Mouse (Mus musculus) limb, embryonic 12.5 days (tissue): ENCODE data around the gene Adssl1. TPM values are rescaled to one million over a fixed set of nuclear protein-coding genes. Genes with fewer than 3 reads are reported as not detected.
A peak's percentile ranks its signal among the peaks of the same experiment; 100 is the strongest.

Source experiments
- ATAC-seq: fragments of 200-750 bp; cut with Nextera tagmentation; 2 replicates; pipeline ENCODE4 v1.8.0; 2017; ENCODE audit warnings: low read depth, moderate TSS enrichment; ENCODE audit not compliant: insufficient number of reproducible peaks, insufficient read depth, low FRiP score, low TSS enrichment
- H3K27ac ChIP-seq: fragments of 300-500 bp; sonication (generic); 2 replicates; pipeline ENCODE4 v1.5.1; 2016; ENCODE audit warnings: mild to moderate bottlenecking, moderate library complexity
- H3K27me3 ChIP-seq: fragments of 300-500 bp; sonication (generic); 2 replicates; pipeline ENCODE4 v1.6.1; 2016; ENCODE audit warnings: mild to moderate bottlenecking, moderate library complexity
- H3K36me3 ChIP-seq: fragments of 300-500 bp; sonication (generic); 2 replicates; pipeline ENCODE4 v1.6.1; 2016; ENCODE audit warnings: mild to moderate bottlenecking, moderate library complexity
- H3K4me1 ChIP-seq: fragments of 300-500 bp; sonication (generic); replicated peaks from 2 replicates; pipeline ENCODE4 v1.6.1; 2016
- H3K4me2 ChIP-seq: fragments of 300-500 bp; sonication (generic); 2 replicates; pipeline ENCODE4 v1.6.1; 2016; ENCODE audit warnings: mild to moderate bottlenecking, moderate library complexity
- H3K4me3 ChIP-seq: fragments of 300-500 bp; sonication (generic); replicated peaks from 2 replicates; pipeline ENCODE4 v1.5.1; 2016; ENCODE audit warnings: mild to moderate bottlenecking
- H3K9ac ChIP-seq: fragments of 300-500 bp; sonication (generic); replicated peaks from 2 replicates; pipeline ENCODE4 v1.6.1; 2016; ENCODE audit warnings: mild to moderate bottlenecking, moderate library complexity
- H3K9me3 ChIP-seq: fragments of 300-500 bp; sonication (generic); 2 replicates; pipeline ENCODE4 v1.6.1; 2016; ENCODE audit warnings: mild to moderate bottlenecking, moderate library complexity
- WGBS: fragments of 180-500 bp; shearing (Covaris S2); methylation state at CpG from one replicate; pipeline ENCODE4 v1.1.7; 2016; 5-methylcytosine and 5-hydroxymethylcytosine counted together
- polyA plus RNA-seq: library from polyadenylated mRNA; unstranded; fragments of >200 nt; fragmentation: Nextera tagmentation; extraction: Ambion mirVana; gene quantifications from 2 replicates; pipeline ENCODE4 v1.2.1, GENCODE M21; 2016

Gene Adssl1
- polyA plus RNA-seq, 1 experiment from 2014 or later: 10.0 TPM

- no peak for ATAC-seq
- H3K27me3 ChIP-seq: no peaks in the 10 kb centered on the region
- H3K4me3 ChIP-seq: peak overlapping the region; percentile 98; the same call in 1 of the 2 replicates
- peak overlapping the region; percentile 44; the same call in 1 of the 2 replicates for H3K9ac ChIP-seq
- peak overlapping the region; percentile 45; the same call in 1 of the 2 replicates for H3K27ac ChIP-seq
- peak overlapping the region; percentile 97 for H3K4me2 ChIP-seq
- peaks cover 51% of the 10 kb centered on the region for H3K36me3 ChIP-seq
- H3K4me1 ChIP-seq: peaks cover 41% of the 10 kb centered on the region
- 87% methylated on average over 7 of the region's 7 CpGs for WGBS
- no peaks in the 10 kb centered on the region for H3K9me3 ChIP-seq
Measured at GRCm38 (mm10) chr12:112671891-112672290, 52.0 kb downstream of the Adssl1 start.

DNA sequence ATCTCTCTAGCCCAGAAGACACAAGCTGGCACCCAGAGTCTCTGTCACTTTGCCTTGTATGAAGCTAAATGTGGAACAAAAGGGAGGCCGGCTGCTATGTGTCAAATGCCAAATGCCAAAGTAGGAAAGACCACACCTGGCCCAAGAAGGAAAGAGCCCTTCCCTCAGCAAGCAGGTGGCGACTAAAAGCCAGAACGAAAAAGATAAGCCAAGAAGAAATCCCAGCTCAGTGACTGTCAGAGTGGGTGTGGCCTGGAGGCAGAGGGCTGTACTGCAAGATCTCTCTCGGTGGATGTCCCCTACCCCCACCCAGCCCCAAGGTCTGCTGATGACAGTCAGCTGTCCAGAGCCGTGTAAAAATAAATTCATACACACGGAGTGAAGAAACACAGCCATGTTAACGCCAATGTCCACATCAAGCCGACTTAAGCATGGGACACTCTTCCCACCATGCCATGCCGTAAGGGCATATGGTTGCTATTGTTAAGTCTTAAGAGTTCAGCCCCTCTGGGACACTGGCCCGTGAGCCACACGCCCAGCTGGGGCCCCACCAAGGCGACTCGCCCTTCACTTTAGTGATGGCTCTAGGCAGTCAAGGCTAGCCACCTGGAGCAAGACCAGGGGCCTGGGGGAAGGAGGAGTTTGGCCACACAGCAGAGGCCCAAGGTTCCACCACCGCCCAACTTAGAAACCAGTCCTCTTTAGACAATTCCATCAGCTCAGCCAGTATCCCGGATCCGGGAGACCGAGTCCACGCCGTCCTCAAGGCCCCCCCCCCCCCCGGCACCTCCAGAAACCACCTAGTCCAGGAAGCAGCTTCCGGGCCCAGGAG is 53.1 kb downstream of the Adssl1 start:
- peaks cover 40% of the 10 kb centered on the region for H3K36me3 ChIP-seq
- ATAC-seq: no peak
- no peaks in the 10 kb centered on the region for H3K9me3 ChIP-seq
- peaks cover 44% of the 10 kb centered on the region for H3K4me1 ChIP-seq
- H3K27ac ChIP-seq: peak overlapping the region; percentile 95
- peak overlapping the region; percentile 98 for H3K4me3 ChIP-seq
- 11% methylated on average over 21 of the region's 21 CpGs for WGBS
- peak overlapping the region; percentile 98 for H3K9ac ChIP-seq
- peaks cover 10% of the 10 kb centered on the region for H3K27me3 ChIP-seq
- peak overlapping the region; percentile 97 for H3K4me2 ChIP-seq

GRCm38 (mm10) chr12:112673576-112674091 is 53.8 kb downstream of the Adssl1 start:
- Histone ChIP-seq H3K27ac (peak overlapping the region; percentile 95), H3K27me3 (peaks cover 17% of the 10 kb centered on the region), H3K4me1 (peaks cover 46% of the 10 kb centered on the region), H3K36me3 (peaks cover 33% of the 10 kb centered on the region), H3K9ac (peak overlapping the region; percentile 98), H3K4me2 (peak overlapping the region; percentile 97), H3K4me3 (peak overlapping the region; percentile 98), H3K9me3 (no peaks in the 10 kb centered on the region)
- under 1% methylated on average over 42 of the region's 68 CpGs for WGBS
- ATAC-seq: no peak

GRCm38 (mm10) chr12:112674132-112675011 is 54.5 kb downstream of the Adssl1 start, which contains the start of gene Akt1:
Gene Akt1 (minus strand): TSS chr12:112674884.
- peak within 1 kb of the TSS; percentile 98 for H3K4me3 ChIP-seq
- H3K9me3 ChIP-seq: no peaks in the 10 kb centered on the region
- peak within 1 kb of the TSS; percentile 95 for H3K27ac ChIP-seq
- H3K4me2 ChIP-seq: peak within 1 kb of the TSS; percentile 97
- H3K4me1 ChIP-seq: peaks cover 49% of the 10 kb centered on the region
- peak within 1 kb of the TSS; percentile 98 for H3K9ac ChIP-seq
- peaks cover 26% of the 10 kb centered on the region for H3K36me3 ChIP-seq
- H3K27me3 ChIP-seq: peaks cover 24% of the 10 kb centered on the region
- peak; percentile 8; the same call in 1 of the 2 replicates for ATAC-seq
- WGBS: under 1% methylated on average over 65 of the region's 70 CpGs

GRCm38 (mm10) chr12:112675245-112676035 is 55.6 kb downstream of the Adssl1 start:
- 14% methylated on average over 18 of the region's 18 CpGs for WGBS
- peaks cover 56% of the 10 kb centered on the region for H3K4me1 ChIP-seq

GRCm38 (mm10) chr12:112677076-112677475 is 57.2 kb downstream of the Adssl1 start:
- Histone ChIP-seq H3K4me3 (no peak overlapping the region), H3K27ac (no peak overlapping the region), H3K9ac (no peak overlapping the region), H3K4me2 (no peak overlapping the region), H3K9me3 (no peaks in the 10 kb centered on the region), H3K27me3 (peaks cover 51% of the 10 kb centered on the region), H3K36me3 (no peaks in the 10 kb centered on the region), H3K4me1 (peaks cover 40% of the 10 kb centered on the region)
- WGBS: 62% methylated on average over 5 of the region's 5 CpGs
- ATAC-seq: no peak

More at GRCm38 (mm10) chr12:112675245-112676035, 55.6 kb downstream of the Adssl1 start:
- no peaks in the 10 kb centered on the region for H3K9me3 ChIP-seq
- peak overlapping the region; percentile 97 for H3K4me2 ChIP-seq
- peaks cover 15% of the 10 kb centered on the region for H3K36me3 ChIP-seq
- ATAC-seq: peak; percentile 15; the same call in 1 of the 2 replicates
- peaks cover 35% of the 10 kb centered on the region for H3K27me3 ChIP-seq
- H3K9ac ChIP-seq: peak overlapping the region; percentile 98
- peak overlapping the region; percentile 98 for H3K4me3 ChIP-seq
- peak overlapping the region; percentile 95 for H3K27ac ChIP-seq

DNA sequence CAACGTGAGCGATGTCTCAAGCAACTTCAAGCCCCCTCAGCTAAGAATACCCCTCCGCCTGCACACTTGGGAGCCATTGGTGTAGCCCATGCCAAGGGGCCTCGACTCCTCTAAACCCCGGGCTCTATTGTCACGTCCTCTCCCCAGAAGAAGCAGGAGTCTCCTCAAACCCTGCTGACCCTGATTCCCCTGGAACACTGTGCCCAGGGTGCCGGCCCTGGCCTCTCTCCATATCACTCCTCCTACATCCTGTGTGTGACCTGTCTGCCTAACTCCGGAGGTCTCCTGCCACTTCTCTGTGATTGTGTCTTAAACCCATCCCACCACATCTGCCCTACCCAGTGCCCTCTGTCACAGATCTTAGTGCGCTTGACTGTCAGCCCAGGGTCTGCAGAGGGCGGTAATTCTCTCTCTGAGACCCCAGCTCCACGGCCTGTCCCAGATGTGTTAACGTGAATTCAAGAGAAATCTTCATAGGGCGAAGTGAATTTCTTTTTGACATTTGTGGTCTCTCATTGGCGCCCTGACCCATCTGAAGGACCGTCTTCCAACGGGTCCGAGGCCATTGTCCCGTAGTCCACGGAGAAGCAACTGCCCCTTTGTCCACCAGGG is 58.2 kb downstream of the Adssl1 start:
- Histone ChIP-seq H3K4me3 (peak overlapping the region; percentile 74), H3K9ac (peak overlapping the region; percentile 69), H3K27ac (no peak overlapping the region), H3K9me3 (no peaks in the 10 kb centered on the region), H3K36me3 (no peaks in the 10 kb centered on the region), H3K4me2 (peak overlapping the region; percentile 92), H3K4me1 (peaks cover 30% of the 10 kb centered on the region), H3K27me3 (peaks cover 60% of the 10 kb centered on the region)
- ATAC-seq: no peak
- whole genome bisulfite sequencing: 23% methylated on average over 19 of the region's 19 CpGs

DNA sequence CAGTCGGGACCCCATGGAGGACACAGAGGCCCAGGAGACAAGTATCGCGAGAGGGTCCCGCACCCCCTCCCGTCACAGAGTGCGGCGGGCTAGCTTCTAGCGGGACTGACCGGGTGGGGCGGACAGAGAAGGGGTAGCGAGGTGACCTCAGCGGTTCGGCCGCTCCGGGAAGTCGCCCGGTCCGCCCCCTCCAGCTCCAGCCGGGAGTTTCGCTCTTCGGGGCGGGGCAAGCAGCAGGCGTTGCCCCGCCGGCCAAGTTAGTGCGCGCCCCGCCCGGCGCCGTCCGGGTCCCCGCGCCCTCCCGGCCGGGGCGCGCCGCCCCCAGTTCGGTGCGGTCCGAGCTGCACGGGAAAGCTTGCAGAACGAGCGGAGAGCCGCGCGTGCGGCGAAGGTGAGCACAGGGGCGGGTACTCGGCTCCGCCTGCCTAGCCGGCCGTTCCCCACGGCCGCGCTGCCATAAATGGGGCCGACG is 58.7 kb downstream of the Adssl1 start, which contains the start of gene Zbtb42:
TSS of gene Zbtb42 (plus strand) at position 274 of the 472 bp plus-strand sequence.
- Histone ChIP-seq H3K4me1 (peaks cover 28% of the 10 kb centered on the region), H3K36me3 (no peaks in the 10 kb centered on the region), H3K9me3 (no peaks in the 10 kb centered on the region), H3K27ac (0 out of 2 replicates have a peak within 1 kb of the TSS, but pooled peaks have one; percentile 29), H3K4me2 (peak within 1 kb of the TSS; percentile 92), H3K9ac (peak within 1 kb of the TSS; percentile 69), H3K27me3 (peaks cover 65% of the 10 kb centered on the region), H3K4me3 (peak within 1 kb of the TSS; percentile 74)
- peak; percentile 6; the same call in 1 of the 2 replicates for ATAC-seq
- WGBS: under 1% methylated on average over 58 of the region's 60 CpGs

DNA sequence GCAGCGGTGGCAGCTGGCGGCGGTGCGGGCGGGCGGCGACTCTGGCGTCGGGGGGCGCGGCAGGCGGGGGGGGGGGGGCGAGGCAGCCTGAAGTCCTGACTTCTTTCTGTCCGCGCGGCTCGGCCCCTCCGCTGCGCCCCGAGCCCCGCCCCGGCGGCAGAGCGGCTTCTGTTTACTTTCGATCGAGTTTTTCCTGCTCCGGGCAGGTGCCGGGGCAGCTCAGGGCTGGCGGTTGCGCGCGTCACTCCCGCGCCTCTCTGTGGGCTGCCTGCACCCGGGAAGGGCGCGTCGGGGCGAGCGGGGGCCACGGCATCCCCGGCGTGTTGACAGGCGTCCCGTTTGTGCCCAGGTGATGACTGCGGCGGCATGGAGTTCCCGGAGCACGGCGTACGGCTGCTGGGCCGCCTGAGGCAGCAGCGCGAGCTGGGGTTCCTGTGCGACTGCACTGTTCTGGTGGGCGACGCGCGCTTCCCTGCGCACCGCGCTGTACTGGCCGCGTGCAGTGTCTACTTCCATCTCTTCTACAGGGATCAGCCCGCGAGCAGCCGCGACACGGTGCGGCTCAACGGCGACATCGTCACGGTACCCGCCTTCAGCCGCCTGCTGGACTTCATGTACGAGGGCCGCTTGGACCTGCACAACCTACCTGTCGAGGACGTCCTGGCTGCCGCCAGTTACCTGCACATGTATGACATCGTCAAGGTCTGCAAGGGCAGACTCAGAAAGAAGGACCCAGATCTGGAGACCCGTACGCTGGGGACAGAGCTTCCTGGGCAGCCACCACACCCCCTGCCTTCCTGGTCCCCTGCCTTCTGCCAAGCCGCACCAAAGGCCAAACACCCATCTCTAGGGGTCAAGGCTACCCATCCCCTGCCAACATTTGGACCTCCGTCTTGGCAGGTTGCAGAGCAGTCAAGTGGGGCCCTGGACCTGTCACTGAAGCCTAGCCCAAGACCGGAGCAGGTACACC is 59.5 kb downstream of the Adssl1 start:
- Histone ChIP-seq H3K4me1 (peaks cover 28% of the 10 kb centered on the region), H3K4me2 (peak overlapping the region; percentile 92), H3K9ac (peak overlapping the region; percentile 69), H3K36me3 (no peaks in the 10 kb centered on the region), H3K9me3 (no peaks in the 10 kb centered on the region), H3K27me3 (peaks cover 65% of the 10 kb centered on the region), H3K4me3 (peak overlapping the region; percentile 74), H3K27ac (0 out of 2 replicates have a peak overlapping the region, but pooled peaks have one; percentile 29)
- ATAC-seq: no peak
- WGBS: 3% methylated on average over 62 of the region's 87 CpGs
